Mouse (Mus musculus) intestine, postnatal 0 days (tissue): ENCODE data around the gene Pla2g2c. TPM values are rescaled to one million over a fixed set of nuclear protein-coding genes. Genes with fewer than 3 reads are reported as not detected.

Source experiments
- ATAC-seq: fragments of 200-750 bp; cut with Nextera tagmentation; 2 replicates; pipeline ENCODE4 v1.8.0; 2017; ENCODE audit warnings: mild to moderate bottlenecking, moderate TSS enrichment, moderate library complexity
- H3K27ac ChIP-seq: fragments of 300-500 bp; sonication (generic); 2 replicates; pipeline ENCODE4 v1.5.1; 2014; ENCODE audit warnings: mild to moderate bottlenecking, low read depth, low read length, moderate library complexity
- H3K27me3 ChIP-seq: fragments of 300-500 bp; sonication (generic); replicated peaks from 2 replicates; pipeline ENCODE4 v1.6.1; 2014; ENCODE audit warnings: low read length, mixed read lengths; ENCODE audit not compliant: control insufficient read depth, insufficient read depth
- H3K36me3 ChIP-seq: fragments of 300-500 bp; sonication (generic); 2 replicates; pipeline ENCODE4 v1.6.1; 2014; ENCODE audit warnings: mild to moderate bottlenecking, moderate library complexity; ENCODE audit not compliant: control insufficient read depth, insufficient read depth
- H3K4me1 ChIP-seq: fragments of 300-500 bp; sonication (generic); replicated peaks from 2 replicates; pipeline ENCODE4 v1.6.1; 2014; ENCODE audit warnings: antibody characterized with exemption, low read length, mixed read lengths; ENCODE audit not compliant: control insufficient read depth, insufficient read depth
- H3K4me2 ChIP-seq: fragments of 300-500 bp; sonication (generic); replicated peaks from 2 replicates; pipeline ENCODE4 v1.6.1; 2014; ENCODE audit warnings: low read depth, mild to moderate bottlenecking, moderate library complexity
- H3K4me3 ChIP-seq: fragments of 300-500 bp; sonication (generic); 2 replicates; pipeline ENCODE4 v1.5.1; 2014; ENCODE audit warnings: low read depth, low read length
- H3K9ac ChIP-seq: fragments of 300-500 bp; sonication (generic); 2 replicates; pipeline ENCODE4 v1.6.1; 2014; ENCODE audit warnings: mild to moderate bottlenecking, low read depth, low read length
- H3K9me3 ChIP-seq: fragments of 300-500 bp; sonication (generic); 2 replicates; pipeline ENCODE4 v1.6.1; 2016; ENCODE audit warnings: mixed run types; ENCODE audit not compliant: control insufficient read depth
- CTCF ChIP-seq: sonication (generic); IDR thresholded peaks from 2 replicates; pipeline ENCODE4 v1.5.1; 2016; ENCODE audit warnings: low read depth, mild to moderate bottlenecking, control low read depth, antibody characterized with exemption, moderate library complexity
- WGBS: fragments of 180-500 bp; shearing (Covaris S2); extraction: QIAGEN DNeasy Blood & Tissue Kit; methylation state at CpG from one replicate; pipeline ENCODE4 v1.1.7; 2014; 5-methylcytosine and 5-hydroxymethylcytosine counted together
- polyA plus RNA-seq: library from polyadenylated mRNA; unstranded; fragments of >200 nt; fragmentation: Nextera tagmentation; extraction: Ambion mirVana; gene quantifications from 2 replicates; pipeline ENCODE4 v1.2.1, GENCODE M21; 2015

Pla2g2c gene
- polyA plus RNA-seq, 1 experiment from 2014 or later = 0.09 TPM

- Histone ChIP-seq H3K9ac (no peak overlapping the region), H3K27ac (no peak overlapping the region), H3K4me1 (no peaks in the 10 kb centered on the region), H3K9me3 (no peaks in the 10 kb centered on the region), H3K36me3 (no peaks in the 10 kb centered on the region), H3K27me3 (no peaks in the 10 kb centered on the region), H3K4me3 (no peak overlapping the region), H3K4me2 (no peak overlapping the region)
- TF ChIP-seq CTCF = no peak
- WGBS = 49% methylated on average over 2 of the region's 2 CpGs
- no peak for ATAC-seq
Observed at GRCm38 (mm10) chr4:138698296-138698695, 26.3 kb upstream of the Pla2g2c start.

- WGBS = 28% methylated on average over 15 of the region's 15 CpGs
- Histone ChIP-seq H3K36me3 (no peaks in the 10 kb centered on the region), H3K4me2 (no peak overlapping the region), H3K4me1 (no peaks in the 10 kb centered on the region), H3K9me3 (no peaks in the 10 kb centered on the region), H3K27ac (no peak overlapping the region), H3K4me3 (no peak overlapping the region), H3K9ac (no peak overlapping the region), H3K27me3 (no peaks in the 10 kb centered on the region)
- 0 out of 2 replicates have a peak, but pooled peaks have one; percentile 44 for ATAC-seq
- peak; percentile 97 for TF ChIP-seq CTCF
Observed at GRCm38 (mm10) chr4:138700184-138700982, 24.2 kb upstream of the Pla2g2c start.

GRCm38 (mm10) chr4:138701111-138701510 lies 23.5 kb upstream of the Pla2g2c start:
- ATAC-seq = no peak
- no peaks in the 10 kb centered on the region for H3K27me3 ChIP-seq
- H3K27ac ChIP-seq = no peak overlapping the region
- TF ChIP-seq CTCF = no peak
- H3K36me3 ChIP-seq = no peaks in the 10 kb centered on the region
- 63% methylated on average over 8 of the region's 8 CpGs for WGBS
- no peaks in the 10 kb centered on the region for H3K4me1 ChIP-seq
- H3K9me3 ChIP-seq = no peaks in the 10 kb centered on the region
- H3K4me2 ChIP-seq = no peak overlapping the region
- no peak overlapping the region for H3K9ac ChIP-seq
- no peak overlapping the region for H3K4me3 ChIP-seq

- Histone ChIP-seq H3K27ac (no peak overlapping the region), H3K27me3 (no peaks in the 10 kb centered on the region), H3K9ac (no peak overlapping the region), H3K4me2 (no peak overlapping the region), H3K4me3 (no peak overlapping the region), H3K9me3 (no peaks in the 10 kb centered on the region), H3K36me3 (no peaks in the 10 kb centered on the region), H3K4me1 (no peaks in the 10 kb centered on the region)
- 63% methylated on average over 2 of the region's 2 CpGs for WGBS
- no peak for ATAC-seq
- TF ChIP-seq CTCF = no peak
Observed at GRCm38 (mm10) chr4:138702031-138702430, 22.6 kb upstream of the Pla2g2c start.

GRCm38 (mm10) chr4:138702528-138702927 lies 22.1 kb upstream of the Pla2g2c start:
- TF ChIP-seq CTCF = no peak
- Histone ChIP-seq H3K27ac (no peak overlapping the region), H3K9me3 (no peaks in the 10 kb centered on the region), H3K4me2 (no peak overlapping the region), H3K27me3 (no peaks in the 10 kb centered on the region), H3K4me1 (no peaks in the 10 kb centered on the region), H3K4me3 (no peak overlapping the region), H3K36me3 (no peaks in the 10 kb centered on the region), H3K9ac (no peak overlapping the region)
- WGBS = 67% methylated on average over 8 of the region's 8 CpGs
- ATAC-seq = no peak

- Histone ChIP-seq H3K27ac (no peak overlapping the region), H3K36me3 (no peaks in the 10 kb centered on the region), H3K27me3 (no peaks in the 10 kb centered on the region), H3K4me2 (no peak overlapping the region), H3K9me3 (no peaks in the 10 kb centered on the region), H3K4me1 (no peaks in the 10 kb centered on the region), H3K4me3 (no peak overlapping the region), H3K9ac (no peak overlapping the region)
- TF ChIP-seq CTCF = no peak
- 58% methylated on average over 7 of the region's 7 CpGs for WGBS
- ATAC-seq = no peak
Observed at GRCm38 (mm10) chr4:138703591-138703990, 21.0 kb upstream of the Pla2g2c start.

- 77% methylated on average over 4 of the region's 4 CpGs for whole genome bisulfite sequencing
- no peaks in the 10 kb centered on the region for H3K4me1 ChIP-seq
- no peaks in the 10 kb centered on the region for H3K36me3 ChIP-seq
- H3K4me2 ChIP-seq = no peak overlapping the region
- H3K9ac ChIP-seq = no peak overlapping the region
- no peak overlapping the region for H3K27ac ChIP-seq
- no peak for ATAC-seq
- no peaks in the 10 kb centered on the region for H3K27me3 ChIP-seq
- H3K9me3 ChIP-seq = no peaks in the 10 kb centered on the region
- 0 out of 2 replicates have a peak, but pooled peaks have one; percentile 7 for TF ChIP-seq CTCF
- no peak overlapping the region for H3K4me3 ChIP-seq
Observed at GRCm38 (mm10) chr4:138704169-138704568, 20.4 kb upstream of the Pla2g2c start.
